1 mouse cellular context compared by ENCODE assay signal in the genomic region with DNA sequence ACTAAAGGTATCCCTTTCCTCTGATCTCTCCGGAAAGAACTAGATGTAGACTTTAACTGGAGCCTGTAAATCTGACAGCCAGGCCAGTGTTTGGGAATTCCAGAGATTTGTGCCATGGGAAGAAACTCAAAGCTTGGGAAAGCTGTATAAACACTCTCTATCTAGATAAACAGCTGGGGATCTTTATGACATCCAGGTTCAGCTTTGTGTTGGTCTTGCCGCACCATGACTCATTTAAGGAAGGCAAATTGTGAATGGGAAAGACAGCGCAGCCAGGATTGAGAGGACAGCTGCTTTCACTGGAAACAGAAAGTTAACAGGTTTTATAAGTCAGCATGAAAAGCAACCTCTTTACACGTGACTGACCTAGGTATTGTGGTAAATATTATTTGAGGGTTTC.
TF ChIP-seq lines count a peak whose summit lies in the region.

No protein-coding gene starts in this region.

TF ChIP-seq in myocyte, 11 proteins besides CTCF, POLR2A, EP300 and RAD21 (continued from another document):
- TF ChIP-seq MYOG (IDR thresholded peaks at IDR 0.05; ENCODE audit: control insufficient read depth in 1 of 3, insufficient read depth in 1 of 3, insufficient read length in 2 of 3, low read depth in 2 of 3) (peak in 1 of 3 experiments; percentile 14), USF1 (IDR thresholded peaks at IDR 0.05; ENCODE audit: low read depth) (peak; percentile 47)
